Comparison of ENCODE assay signal across 20 mouse cellular contexts in the genomic region with DNA sequence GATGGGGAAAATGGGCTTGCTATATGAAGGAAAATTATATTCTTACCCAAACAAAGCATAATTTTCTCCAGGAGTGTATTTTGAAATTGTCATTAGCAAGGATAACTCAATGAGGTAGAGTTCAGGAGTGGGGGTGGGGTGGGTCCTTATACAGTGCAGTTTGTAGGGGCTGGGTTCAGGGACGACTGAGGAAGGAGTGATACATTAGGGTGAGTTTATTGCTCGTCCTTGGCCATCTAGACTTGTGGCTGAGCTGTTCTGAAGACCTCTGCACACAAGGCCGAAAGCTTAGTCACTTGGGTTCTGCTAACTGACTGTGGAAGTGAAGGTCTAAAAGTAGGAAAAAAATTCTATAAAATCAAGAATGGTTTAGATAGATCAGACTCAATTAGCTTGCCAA. TPM values are rescaled to one million over a fixed set of nuclear protein-coding genes. Genes with fewer than 3 reads are reported as not detected.
DNase-seq lines count a peak whose midpoint lies in the region; TF ChIP-seq lines count a peak whose summit lies in the region.
"Had no signal": no experiment of that assay in that cellular context is flagged by ENCODE, and none has a peak within 500 bp of the region (broad histone marks: within the 10 kb centered on the region; RNA-seq: fewer than 3 reads in every experiment).

No protein-coding gene starts in this region.

- peak; percentile 76 for DNase-seq in adrenal gland, adult 2 months
- peak; percentile 67 for DNase-seq in adrenal gland, adult 8-10 months
- DNase-seq in adrenal gland, postnatal 14 days: peak; percentile 60
- DNase-seq in adrenal gland, postnatal 36 days: peak; percentile 53 to 72
- no peak for DNase-seq in heart, adult 9 months (ENCODE audit: low spot score in 2 of 2)
- no peak for DNase-seq in layer of hippocampus, adult 2 months (ENCODE audit: low spot score in 2 of 2)
- no peak for DNase-seq in lung, postnatal 25 days (ENCODE audit: low spot score)
- DNase-seq: cerebellum, adult 11 months; cerebellum, adult 18-20 months; cerebellum, adult 8-10 months; cerebellum, adult 9-11 months; cerebellum, postnatal 14 days; cerebellum, postnatal 36 days; embryo, embryonic 11 days had no signal

- no peak overlapping the region for H3K4me3 ChIP-seq in layer of hippocampus, adult 2 months
- H3K4me3 ChIP-seq: embryonic facial prominence, embryonic 13.5 days; embryonic facial prominence, embryonic 15.5 days; erythroblast, embryonic 14.5 days; forebrain, embryonic 10.5 days; forebrain, embryonic 12.5 days had no signal

- no peak overlapping the region for H3K27ac ChIP-seq in layer of hippocampus, adult 2 months
- H3K27ac ChIP-seq: embryonic facial prominence, embryonic 13.5 days; embryonic facial prominence, embryonic 15.5 days; forebrain, embryonic 10.5 days; forebrain, embryonic 12.5 days had no signal

- TF ChIP-seq CTCF in layer of hippocampus, adult 2 months (conservative IDR thresholded peaks at IDR 0.05): no peak

RNA-seq across cellular contexts. Expression of a gene that starts 14.3 kb away (rescaled TPM):
- total RNA-seq in adrenal gland, adult 2 months (2021): 10 to 100 TPM; 41.2 to 57.6 TPM
- polyA plus RNA-seq in adrenal gland, adult 2 months (2012; rRNA removed): 29.0 and 30.9 TPM in 2 replicates
- total RNA-seq in adrenal gland, adult 8-10 months (2022): 10 to 100 TPM; 57.0 to 86.3 (median 73.5) TPM
- total RNA-seq in adrenal gland, postnatal 14 days (2021): 29.3 and 55.3 TPM in 2 replicates
- 10 to 100 TPM; 39.7 to 68.0 TPM for total RNA-seq in adrenal gland, postnatal 36 days (2021)
- total RNA-seq in layer of hippocampus, adult 2 months (2021): 10 to 100 TPM in 1 of 2 experiments, 1 to 10 TPM in 1; 9.4 to 16.9 TPM
- total RNA-seq: MEL had no signal
- polyA plus RNA-seq: erythroblast, embryonic 14.5 days had no signal

Comparison
In these comparisons a context has a peak if more than half of its experiments do, and no peak if none do; other contexts are left out.
1. DNase-seq: peak in adrenal gland, adult 2 months (single experiment), adrenal gland, adult 8-10 months (single experiment), adrenal gland, postnatal 14 days (single experiment) and adrenal gland, postnatal 36 days (2 of 2); none in heart, adult 9 months (0 of 2), layer of hippocampus, adult 2 months (0 of 2) and lung, postnatal 25 days (single experiment).